Mouse (Mus musculus): ENCODE measurements at regions not wholly inside any gene's neighbourhood (a gene's known extent, or its start where the extent isn't known, plus 50 kb on each side); places are given as distances from the start of the nearest gene placed in this dataset.

DNA sequence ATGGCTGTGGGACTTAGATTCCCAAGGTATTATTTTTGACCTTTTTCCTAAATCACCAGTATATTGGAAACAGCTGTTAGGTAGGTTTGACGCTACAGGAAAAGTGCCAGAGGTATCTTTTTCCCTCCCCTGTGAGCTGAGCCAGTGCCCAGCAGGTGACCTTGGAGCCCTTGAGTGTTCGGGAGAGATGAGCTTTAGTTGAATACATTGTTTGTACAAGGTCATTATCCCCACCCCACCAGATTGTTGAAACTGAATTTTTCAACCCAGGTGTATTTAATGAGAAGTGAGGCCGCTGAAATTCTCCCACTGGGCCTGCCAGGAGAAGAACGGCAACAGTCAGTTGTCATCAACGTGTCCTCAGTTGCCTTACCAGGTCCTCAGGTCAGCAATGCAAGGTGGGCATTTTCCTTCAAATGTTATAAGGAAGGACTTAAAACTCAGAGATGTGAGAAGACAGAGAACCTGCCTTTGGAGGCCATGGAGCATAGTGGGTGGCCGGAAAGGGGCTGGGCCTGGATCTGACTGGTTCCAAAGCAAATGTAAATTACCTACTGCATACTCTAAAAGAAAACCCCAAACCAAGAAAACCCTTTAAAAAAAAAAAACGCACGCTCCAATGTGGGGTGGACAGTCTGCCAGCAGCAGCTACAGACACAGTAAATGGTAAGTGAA is 172.2 kb downstream of the Gm12728 start:
- no peak for TF ChIP-seq CTCF (conservative IDR thresholded peaks at IDR 0.05)
- H3K27ac ChIP-seq = no peak overlapping the region

DNA sequence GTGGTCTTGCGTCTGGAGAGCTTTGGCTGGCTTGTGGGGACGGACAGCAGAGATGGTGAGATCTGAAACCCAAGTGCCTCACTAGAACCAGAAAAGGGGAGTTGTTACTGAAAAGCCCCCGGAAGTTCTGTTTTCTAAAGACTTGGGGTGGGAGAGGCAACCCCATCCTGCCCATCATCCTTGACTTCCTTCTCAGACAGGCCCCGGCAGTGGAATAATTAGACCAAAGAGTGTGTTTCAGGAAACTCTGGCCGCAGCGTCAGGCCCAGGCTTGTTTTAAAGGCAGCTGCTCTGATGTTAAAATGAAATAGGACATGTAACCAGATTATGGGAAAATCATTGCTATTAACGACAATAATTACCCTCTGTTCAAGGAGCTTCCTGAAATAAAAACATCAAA is 172.9 kb downstream of the Gm12728 start:
- no peak overlapping the region for H3K27ac ChIP-seq
- TF ChIP-seq CTCF (conservative IDR thresholded peaks at IDR 0.05) = no peak
- no peak overlapping the region for H3K4me3 ChIP-seq
- DNase-seq (ENCODE audit: low spot score in 2 of 2) = no peak

More for the DNA sequence above, 172.2 kb downstream of the Gm12728 start:
- no peak for DNase-seq (ENCODE audit: low spot score in 2 of 2)
- no peak overlapping the region for H3K4me3 ChIP-seq

DNA sequence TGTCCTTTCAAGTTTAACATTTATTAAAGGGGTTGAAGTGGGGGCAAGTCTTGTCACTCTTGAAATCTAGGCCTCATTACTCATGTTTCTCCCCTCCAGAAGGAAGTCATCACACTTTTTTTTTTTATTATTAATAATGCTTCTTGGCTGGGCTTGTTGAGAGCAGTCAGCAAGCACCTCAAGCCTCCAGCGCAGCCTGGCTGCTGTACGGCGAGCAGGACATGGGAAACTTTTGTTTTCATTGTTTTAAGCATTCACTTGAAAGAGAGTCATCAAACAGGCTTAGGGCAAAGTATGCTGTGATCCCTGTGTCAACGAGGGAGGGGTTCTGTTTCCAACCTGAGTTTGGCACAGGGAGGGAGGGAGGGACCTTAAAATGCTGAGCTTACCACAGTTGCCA is 178.7 kb downstream of the Gm12728 start:
- no peak overlapping the region for H3K4me3 ChIP-seq
- H3K27ac ChIP-seq = no peak overlapping the region
- no peak for DNase-seq (ENCODE audit: low spot score in 2 of 2)
- TF ChIP-seq CTCF (conservative IDR thresholded peaks at IDR 0.05) = no peak

DNA sequence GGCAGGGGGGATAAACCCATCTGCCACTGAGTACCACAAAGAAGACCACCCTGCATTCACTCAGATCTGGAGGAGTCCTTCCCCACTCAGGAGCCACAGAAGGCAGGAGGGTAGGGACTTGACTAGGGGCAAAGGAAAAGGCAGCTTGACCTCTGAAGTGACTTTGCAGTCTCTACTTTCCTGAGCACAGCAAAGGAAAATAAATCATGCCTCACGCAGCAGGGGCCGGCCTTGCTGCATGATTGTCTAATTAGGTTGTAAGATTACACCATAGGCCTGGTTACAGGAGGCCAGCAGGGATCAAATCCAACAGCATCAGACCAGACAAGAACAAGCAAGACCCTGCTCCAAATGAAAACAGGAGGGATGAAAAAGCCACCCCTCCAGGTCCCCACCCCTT is 180.0 kb downstream of the Gm12728 start:
- Histone ChIP-seq H3K27ac (no peak overlapping the region), H3K4me3 (no peak overlapping the region)
- DNase-seq (ENCODE audit: low spot score in 2 of 2) = no peak
- TF ChIP-seq CTCF (conservative IDR thresholded peaks at IDR 0.05) = no peak

DNA sequence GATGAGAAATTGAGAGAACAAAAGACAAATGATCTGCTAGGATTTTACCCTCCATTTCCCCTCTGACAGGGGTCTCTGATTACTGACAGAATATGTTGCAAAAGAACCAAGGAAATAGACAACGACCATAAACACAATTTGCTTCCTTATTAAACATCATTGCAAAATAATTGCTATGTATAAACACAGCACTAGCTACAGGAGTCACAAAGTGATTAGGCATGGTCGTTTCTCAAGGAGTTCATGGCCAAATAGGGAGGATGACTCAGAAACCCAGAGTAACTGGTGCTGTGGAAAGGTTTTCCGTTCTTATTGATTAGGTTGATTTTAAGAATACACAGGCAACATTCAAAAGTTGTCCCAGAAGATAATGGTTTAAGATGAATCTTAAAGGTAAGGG is 180.4 kb downstream of the Gm12728 start:
- H3K4me3 ChIP-seq = no peak overlapping the region
- H3K27ac ChIP-seq = no peak overlapping the region
- no peak for TF ChIP-seq CTCF (conservative IDR thresholded peaks at IDR 0.05)
- no peak for DNase-seq (ENCODE audit: low spot score in 2 of 2)

DNA sequence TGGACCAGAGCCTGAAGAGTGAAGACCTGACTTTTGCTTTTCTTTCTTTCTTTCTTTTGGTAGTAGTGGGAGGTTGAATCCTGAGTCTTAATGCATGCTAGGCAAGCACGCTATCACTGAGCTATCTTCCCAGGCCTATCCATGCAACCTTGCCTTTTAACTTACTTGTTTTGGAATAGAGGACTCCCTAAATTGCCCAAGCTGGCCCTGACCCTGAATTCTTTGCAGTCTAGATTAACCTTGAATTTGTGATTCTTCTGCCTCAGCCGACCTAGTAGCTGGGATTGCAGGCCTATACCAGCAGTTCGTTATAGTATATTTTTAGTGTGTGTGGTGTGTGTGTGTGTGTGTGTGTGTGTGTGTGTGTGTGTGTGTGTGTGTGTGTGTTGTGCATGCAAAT is 183.1 kb downstream of the Gm12728 start:
- Histone ChIP-seq H3K27ac (no peak overlapping the region), H3K4me3 (no peak overlapping the region)
- TF ChIP-seq CTCF (conservative IDR thresholded peaks at IDR 0.05) = no peak
- no peak for DNase-seq (ENCODE audit: low spot score in 2 of 2)

DNA sequence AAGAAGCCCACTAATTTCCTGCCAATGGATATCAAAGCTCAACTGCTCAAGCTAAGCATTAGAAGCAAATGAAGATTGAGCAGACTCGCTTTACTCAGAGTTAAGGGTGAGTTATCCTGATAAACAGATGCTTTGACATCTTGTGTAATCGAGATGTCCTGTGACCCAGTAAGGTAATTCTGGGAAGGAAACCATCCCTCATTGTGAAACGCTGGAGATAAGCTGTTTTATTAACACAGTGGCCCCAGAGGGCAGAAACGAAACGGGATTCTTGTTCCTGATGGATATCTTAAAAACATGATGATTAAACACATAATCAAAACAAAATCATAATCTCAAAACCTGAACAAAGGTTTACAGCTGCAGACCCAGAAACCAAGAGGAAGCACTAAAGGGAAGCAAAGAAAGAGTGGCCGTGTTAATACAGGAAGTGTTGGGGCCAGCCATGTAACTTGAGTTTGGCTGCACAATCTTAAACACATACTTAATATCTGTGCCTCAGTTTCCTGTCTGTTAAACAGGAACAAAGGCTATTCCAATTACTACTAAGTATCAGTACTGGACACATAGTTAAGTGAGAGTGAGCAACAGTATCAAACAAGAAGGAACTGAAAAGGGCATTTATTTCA is 184.2 kb downstream of the Gm12728 start:
- Histone ChIP-seq H3K27ac (no peak overlapping the region), H3K4me3 (no peak overlapping the region)
- TF ChIP-seq CTCF (conservative IDR thresholded peaks at IDR 0.05) = no peak
- no peak for DNase-seq (ENCODE audit: low spot score in 2 of 2)

DNA sequence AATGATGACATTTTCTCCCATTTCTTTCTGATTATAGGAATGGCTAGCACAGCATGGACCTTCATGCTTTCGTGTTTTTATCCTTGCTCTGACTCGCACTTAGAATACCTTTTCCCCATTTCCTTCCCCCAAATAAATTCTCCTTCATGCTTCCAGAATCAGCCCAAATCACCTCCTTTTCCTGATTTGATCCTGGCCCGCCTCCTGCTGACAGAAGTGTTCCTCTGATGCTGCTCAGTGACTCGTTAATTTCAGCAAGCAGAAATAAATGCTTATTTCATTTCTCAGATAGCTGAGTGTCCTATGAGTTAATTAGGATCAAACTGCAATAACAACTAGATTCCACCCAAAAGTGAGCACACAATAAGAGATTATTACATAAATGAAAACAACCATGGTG is 185.3 kb downstream of the Gm12728 start:
- Histone ChIP-seq H3K27ac (no peak overlapping the region), H3K4me3 (no peak overlapping the region)
- no peak for DNase-seq (ENCODE audit: low spot score in 2 of 2)
- TF ChIP-seq CTCF (conservative IDR thresholded peaks at IDR 0.05) = peak; percentile 55

DNA sequence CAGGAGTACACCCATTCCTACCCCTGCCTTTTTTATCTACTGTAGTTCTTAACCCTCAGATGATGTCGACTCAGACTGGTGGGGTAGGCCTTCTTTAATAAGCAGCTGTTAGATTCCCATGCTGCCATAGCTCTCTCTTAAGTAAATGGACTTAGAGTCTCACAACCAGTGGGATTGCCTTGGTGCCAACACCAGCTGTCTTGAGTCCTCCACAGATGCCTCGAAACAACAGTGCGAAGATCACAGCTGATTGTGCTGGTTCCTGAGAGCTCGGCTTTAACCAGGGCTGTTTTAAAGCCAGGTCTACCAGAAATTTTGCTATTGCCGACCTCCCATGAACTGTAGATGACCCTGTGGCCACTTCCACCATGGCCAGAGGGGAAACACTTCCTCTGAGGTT is 189.4 kb downstream of the Gm12728 start:
- no peak for TF ChIP-seq CTCF (conservative IDR thresholded peaks at IDR 0.05)
- H3K4me3 ChIP-seq = no peak overlapping the region
- no peak overlapping the region for H3K27ac ChIP-seq
- DNase-seq (ENCODE audit: low spot score in 2 of 2) = no peak

DNA sequence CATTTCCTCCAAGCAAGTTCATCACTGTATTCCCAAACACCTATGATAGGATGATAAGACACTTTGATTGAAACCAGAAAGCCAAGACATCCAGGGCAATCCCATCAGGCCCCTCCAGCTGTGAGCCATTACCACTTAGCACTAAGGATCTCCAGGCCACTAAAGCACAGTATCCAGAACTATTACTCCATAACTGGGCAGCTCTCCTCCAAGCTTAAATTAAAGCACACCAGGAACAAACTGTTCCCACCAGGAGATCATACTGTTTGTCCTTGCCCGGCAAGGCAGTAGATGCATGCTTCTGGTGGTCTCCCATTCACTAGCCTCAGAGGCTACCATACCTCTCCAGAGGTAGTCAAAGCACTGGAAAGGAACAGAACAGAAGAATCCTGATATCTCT is 193.3 kb downstream of the Gm12728 start:
- Histone ChIP-seq H3K27ac (no peak overlapping the region), H3K4me3 (no peak overlapping the region)
- no peak for DNase-seq (ENCODE audit: low spot score in 2 of 2)
- no peak for TF ChIP-seq CTCF (conservative IDR thresholded peaks at IDR 0.05)

DNA sequence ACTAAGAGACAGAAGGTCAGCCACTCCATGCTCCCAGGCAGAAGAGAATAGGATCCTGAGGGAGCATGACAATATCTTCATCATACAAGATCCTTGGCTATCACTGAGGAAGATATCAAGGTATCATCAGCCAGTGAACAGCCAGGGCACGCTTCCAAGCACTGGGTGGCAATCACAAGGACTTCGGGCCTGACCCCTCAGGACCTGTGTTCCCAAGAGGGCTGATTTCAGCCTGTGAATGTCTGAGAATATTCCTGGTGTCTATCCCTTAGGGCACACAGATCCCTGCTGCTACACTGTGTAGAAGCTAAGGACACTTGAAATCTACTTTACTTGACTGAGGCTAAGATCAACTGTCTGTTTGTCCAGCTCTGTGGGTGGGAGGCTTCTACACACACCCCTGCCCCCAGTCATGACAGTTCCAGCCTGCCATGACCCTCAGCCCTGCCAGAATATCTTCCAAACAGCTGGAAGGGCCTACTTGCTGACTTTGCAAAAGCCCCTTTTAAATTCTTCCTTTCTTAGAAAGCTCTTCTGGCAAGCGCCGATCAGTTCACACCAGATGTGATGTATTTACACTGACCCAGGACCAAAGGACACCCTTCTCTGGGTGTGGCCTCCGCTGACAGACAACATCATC is 198.4 kb downstream of the Gm12728 start:
- no peak overlapping the region for H3K27ac ChIP-seq
- no peak for TF ChIP-seq CTCF (conservative IDR thresholded peaks at IDR 0.05)
- H3K4me3 ChIP-seq = no peak overlapping the region
- no peak for DNase-seq (ENCODE audit: low spot score in 2 of 2)

DNA sequence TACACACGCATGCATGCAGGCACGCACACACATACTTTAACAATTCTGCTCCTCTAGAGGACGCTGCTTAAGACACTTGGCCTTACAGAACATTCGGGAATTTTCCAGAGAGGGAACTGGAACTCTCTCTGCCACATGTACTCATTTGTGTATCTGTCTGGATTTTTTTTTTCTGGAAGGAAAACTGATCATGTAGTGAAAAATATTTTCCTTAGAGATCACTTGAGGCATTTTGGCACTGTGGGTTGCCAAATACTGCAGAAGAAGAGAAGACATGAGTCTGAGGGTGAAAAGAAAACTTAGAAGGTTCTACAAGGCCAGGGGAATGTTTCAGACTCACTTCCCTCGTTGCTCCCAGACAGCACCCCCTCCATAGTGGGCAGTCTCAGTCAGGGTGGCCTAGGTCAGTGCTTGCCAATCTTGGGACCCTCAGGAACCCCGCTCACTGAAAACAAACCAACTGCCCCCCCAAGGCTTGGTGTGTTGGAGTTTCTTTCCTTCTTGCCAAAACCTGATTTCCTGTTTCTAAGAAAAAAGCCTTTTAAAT is 203.0 kb downstream of the Gm12728 start:
- Histone ChIP-seq H3K27ac (no peak overlapping the region), H3K4me3 (no peak overlapping the region)
- DNase-seq (ENCODE audit: low spot score in 2 of 2) = no peak
- no peak for TF ChIP-seq CTCF (conservative IDR thresholded peaks at IDR 0.05)

DNA sequence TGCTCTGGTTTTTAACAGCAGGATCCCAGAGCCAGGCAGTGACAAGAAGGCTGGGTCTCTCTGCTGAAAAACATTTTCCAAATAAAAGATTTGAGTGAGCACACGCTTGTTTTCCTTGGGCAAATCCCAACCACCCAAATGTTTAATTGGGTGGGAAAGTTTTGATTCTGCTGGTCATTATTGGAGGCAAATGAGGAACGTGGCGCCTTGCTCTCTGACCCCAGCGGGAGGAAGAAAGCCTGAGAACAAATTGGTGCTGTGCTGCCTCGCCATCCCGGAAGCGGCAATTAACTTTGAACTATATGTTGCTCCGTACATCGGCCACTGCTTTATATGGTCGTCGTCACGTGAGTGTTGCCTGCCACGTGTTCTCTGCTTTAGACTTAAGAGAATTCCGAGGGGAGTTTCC is 204.7 kb downstream of the Gm12728 start:
- H3K27ac ChIP-seq = no peak overlapping the region
- no peak for DNase-seq (ENCODE audit: low spot score in 2 of 2)
- no peak for TF ChIP-seq CTCF (conservative IDR thresholded peaks at IDR 0.05)
- no peak overlapping the region for H3K4me3 ChIP-seq

DNA sequence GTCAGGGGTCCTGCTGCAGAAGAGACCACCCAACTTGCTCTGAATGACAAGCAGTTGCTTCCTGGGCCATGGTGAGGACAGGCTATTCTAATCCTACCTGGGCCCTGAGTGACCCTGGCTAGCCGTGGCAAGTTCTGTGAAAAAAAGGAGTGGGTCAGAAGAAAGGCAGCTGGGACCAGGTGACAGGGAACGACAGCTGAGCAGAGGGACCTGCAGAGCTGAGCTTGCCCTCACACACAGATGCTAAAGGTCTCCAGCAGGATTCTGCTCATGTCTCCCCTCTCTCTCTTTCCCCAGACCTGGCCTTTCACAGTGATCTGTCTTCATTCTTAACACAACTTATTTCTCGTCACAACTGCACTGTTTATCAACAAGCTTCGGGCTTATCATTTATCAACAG is 206.4 kb downstream of the Gm12728 start:
- Histone ChIP-seq H3K27ac (no peak overlapping the region), H3K4me3 (no peak overlapping the region)
- TF ChIP-seq CTCF (conservative IDR thresholded peaks at IDR 0.05) = no peak
- DNase-seq (ENCODE audit: low spot score in 2 of 2) = no peak
